Mouse (Mus musculus): ENCODE measurements at regions not wholly inside any gene's neighbourhood (a gene's known extent, or its start where the extent isn't known, plus 50 kb on each side); places are given as distances from the start of the nearest gene placed in this dataset.
A peak's percentile ranks its signal among the peaks of the same experiment; 100 is the strongest.

DNA sequence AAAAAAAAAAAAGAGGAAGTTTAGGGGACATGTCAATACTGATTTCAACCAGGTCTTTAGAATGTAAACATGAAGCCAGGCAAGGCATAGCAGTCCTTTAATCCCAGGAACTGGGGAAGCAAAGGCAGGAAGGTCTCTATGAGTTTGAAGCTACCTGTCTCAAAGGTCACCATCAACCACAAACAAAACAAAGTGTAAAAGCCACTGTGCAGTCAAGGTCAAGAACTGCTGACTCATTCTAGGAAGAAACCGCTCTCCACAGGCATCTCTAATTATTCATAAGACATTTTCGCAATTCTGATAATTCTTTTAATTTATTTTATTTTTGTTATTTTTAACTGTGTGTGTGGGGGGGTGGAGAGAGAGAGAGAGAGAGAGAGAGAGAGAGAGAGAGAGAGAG lies 364.0 kb downstream of the Cntnap4 start:
- intact Hi-C loops (cut with DNase I): no loop called here
- no peak for DNase-seq (ENCODE audit: low spot score in 2 of 2)

- no peak for DNase-seq (ENCODE audit: low spot score in 2 of 2)
- intact Hi-C loops (cut with DNase I): no loop called here
These were observed 365.6 kb downstream of the Cntnap4 start for GRCm38 (mm10) chr8:112935411-112935810.

DNA sequence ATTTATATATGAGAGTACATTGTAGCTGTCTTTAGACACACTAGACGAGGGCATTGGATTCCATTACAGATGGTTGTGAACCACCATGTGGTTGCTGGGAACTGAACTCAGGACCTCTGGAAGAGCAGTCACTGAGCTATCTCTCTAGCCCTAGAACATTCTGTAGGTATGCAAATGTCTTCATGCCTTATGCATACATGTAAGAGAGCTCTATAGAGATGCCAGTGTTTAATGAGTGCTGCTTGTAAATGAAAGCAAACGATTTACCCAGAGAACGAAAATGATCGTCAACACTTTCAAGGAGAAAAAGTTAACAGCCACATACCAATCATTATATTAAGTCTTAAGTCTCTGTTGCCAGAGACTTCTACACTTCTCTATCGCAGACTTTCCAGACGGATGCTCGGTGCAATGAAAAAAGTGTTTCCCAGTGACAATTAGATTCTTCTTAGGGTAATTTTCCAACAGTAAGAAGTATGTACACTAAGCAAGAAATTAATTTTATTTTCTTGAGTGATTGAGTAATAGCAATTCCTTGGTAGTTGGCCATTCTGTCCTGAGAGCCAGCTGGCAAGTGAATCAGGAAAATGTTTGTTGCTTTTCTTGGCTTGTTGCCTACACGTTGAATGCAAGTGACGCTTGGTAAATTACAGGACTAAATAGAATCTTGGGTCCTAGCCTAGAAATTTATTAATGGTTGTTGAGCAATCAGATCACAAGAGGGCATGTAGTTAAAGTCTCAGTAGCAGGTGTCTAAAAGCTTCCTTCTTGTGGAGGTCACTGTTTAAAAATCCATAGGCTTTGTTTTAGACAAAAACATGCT lies 366.3 kb downstream of the Cntnap4 start:
- peak in 1 of 2 experiments; percentile 16 for DNase-seq (ENCODE audit: low spot score in 2 of 2)
- intact Hi-C loops (cut with DNase I): no loop called here

DNA sequence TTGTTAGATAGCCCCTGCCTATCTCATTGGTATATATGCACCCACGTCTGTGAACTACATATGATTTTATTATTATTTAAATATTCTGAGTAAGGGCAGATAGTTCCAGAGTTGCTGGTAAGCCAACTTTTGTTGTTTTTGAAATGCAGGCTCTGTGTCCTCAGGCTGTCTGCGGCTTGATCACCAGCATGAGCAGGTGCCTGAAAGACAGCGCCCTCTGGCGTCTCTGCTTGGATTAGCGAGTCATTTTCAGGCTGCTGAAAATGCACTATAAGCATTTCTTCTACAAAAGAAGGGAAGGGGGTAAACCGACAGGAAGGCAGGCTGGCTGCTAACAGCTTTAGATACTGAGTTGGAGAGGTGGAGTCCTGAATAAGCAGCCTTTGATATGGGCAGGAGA lies 402.6 kb downstream of the Cntnap4 start:
- DNase-seq (ENCODE audit: low spot score in 2 of 2): peak; percentile 85 to 91
- intact Hi-C loops (cut with DNase I): loop anchor here (5.0 kb wide), 2 partner anchors 400 to 910 kb away; partner anchors contain the start of gene Cntnap4

- no peak for DNase-seq (ENCODE audit: low spot score in 2 of 2)
- intact Hi-C loops (cut with DNase I): no loop called here
These were observed 405.9 kb downstream of the Cntnap4 start for GRCm38 (mm10) chr8:112975734-112976133.

GRCm38 (mm10) chr8:112976312-112976711 lies 406.5 kb downstream of the Cntnap4 start:
- no peak for DNase-seq (ENCODE audit: low spot score in 2 of 2)
- intact Hi-C loops (cut with DNase I): no loop called here

- DNase-seq (ENCODE audit: low spot score in 2 of 2): no peak
- intact Hi-C loops (cut with DNase I): no loop called here
These were observed 423.9 kb downstream of the Cntnap4 start for GRCm38 (mm10) chr8:112993781-112994180.

- intact Hi-C loops (cut with DNase I): no loop called here
- no peak for DNase-seq (ENCODE audit: low spot score in 2 of 2)
These were observed 437.5 kb downstream of the Cntnap4 start for GRCm38 (mm10) chr8:113007356-113007755.

- intact Hi-C loops (cut with DNase I): no loop called here
- DNase-seq (ENCODE audit: low spot score in 2 of 2): no peak
These were observed 459.0 kb downstream of the Cntnap4 start for GRCm38 (mm10) chr8:113028880-113029279.

GRCm38 (mm10) chr8:113051770-113052473 lies 482.1 kb downstream of the Cntnap4 start:
- intact Hi-C loops (cut with DNase I): no loop called here

DNA sequence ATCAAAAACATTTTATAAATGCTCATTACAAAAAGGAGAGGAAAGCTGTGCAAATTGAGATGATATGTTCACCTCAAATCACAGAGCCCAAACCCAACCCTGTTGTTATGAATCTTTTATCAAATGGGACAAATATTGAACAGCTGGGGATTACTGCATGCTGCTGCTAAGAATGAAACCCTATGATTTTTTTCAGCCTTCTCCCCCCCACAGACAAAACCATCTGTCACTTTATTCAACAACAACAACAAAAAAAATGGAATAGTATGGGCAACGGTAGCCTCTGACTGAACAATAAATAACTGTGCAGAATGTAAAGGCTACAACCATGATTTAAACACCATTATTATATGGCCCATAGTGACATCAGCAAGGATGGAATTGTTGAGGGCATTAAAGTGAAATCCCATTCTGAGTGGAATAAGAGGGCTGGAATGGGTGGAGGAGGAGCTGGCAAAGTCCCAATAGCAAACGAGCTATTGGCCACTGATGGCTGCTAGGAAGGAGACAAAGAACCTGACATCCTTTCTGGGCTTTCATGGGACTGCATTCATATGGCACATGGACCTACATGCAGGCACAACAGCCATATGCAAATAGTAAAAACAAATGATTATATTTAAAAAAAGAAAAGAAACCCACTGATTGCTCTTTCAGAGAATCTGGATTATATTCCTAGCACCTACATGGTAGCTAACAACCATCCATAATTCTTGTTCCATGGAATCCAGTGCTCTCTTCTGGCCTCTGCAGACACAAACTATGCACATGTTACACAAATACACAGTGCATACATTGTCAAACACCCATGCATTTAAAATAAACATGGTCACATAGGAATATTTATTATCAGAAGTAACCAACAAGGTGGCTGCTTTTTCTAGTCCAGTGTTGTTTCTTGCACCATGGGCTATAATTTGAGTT lies 495.7 kb downstream of the Cntnap4 start:
- DNase-seq (ENCODE audit: low spot score in 2 of 2): no peak
- intact Hi-C loops (cut with DNase I): no loop called here

More at GRCm38 (mm10) chr8:113051770-113052473, 482.1 kb downstream of the Cntnap4 start:
- peak; percentile 5 to 9 for DNase-seq (ENCODE audit: low spot score in 2 of 2)

- DNase-seq (ENCODE audit: low spot score in 2 of 2): no peak
- intact Hi-C loops (cut with DNase I): no loop called here
These were observed 496.4 kb downstream of the Cntnap4 start for GRCm38 (mm10) chr8:113066170-113066708.

GRCm38 (mm10) chr8:113083976-113084375 lies 514.1 kb downstream of the Cntnap4 start:
- intact Hi-C loops (cut with DNase I): no loop called here
- DNase-seq (ENCODE audit: low spot score in 2 of 2): no peak

- intact Hi-C loops (cut with DNase I): no loop called here
These were observed 517.7 kb downstream of the Cntnap4 start for GRCm38 (mm10) chr8:113087586-113087985.

DNA sequence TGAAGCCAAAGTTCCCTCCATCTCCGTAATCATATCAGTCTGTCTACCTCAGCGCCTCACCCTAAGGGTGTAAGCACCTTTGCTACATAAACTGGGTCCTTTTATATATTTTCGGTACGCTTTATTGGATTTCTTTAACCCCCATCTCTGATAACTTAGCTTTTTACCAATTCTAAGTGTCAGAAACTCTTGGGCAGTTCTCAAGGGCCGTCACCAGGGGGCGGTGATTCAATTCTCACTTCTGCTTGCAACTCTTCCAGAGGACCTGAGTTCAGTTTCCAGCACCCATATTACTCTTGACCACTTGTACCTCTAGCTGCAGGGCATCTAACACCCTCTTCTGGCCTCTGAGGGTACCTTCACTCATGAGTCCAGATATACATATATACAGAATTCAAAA lies 523.7 kb upstream of the Mon1b start:
- DNase-seq (ENCODE audit: low spot score in 2 of 2): no peak
- intact Hi-C loops (cut with DNase I): no loop called here

More at GRCm38 (mm10) chr8:113087586-113087985, 517.7 kb downstream of the Cntnap4 start:
- no peak for DNase-seq (ENCODE audit: low spot score in 2 of 2)

DNA sequence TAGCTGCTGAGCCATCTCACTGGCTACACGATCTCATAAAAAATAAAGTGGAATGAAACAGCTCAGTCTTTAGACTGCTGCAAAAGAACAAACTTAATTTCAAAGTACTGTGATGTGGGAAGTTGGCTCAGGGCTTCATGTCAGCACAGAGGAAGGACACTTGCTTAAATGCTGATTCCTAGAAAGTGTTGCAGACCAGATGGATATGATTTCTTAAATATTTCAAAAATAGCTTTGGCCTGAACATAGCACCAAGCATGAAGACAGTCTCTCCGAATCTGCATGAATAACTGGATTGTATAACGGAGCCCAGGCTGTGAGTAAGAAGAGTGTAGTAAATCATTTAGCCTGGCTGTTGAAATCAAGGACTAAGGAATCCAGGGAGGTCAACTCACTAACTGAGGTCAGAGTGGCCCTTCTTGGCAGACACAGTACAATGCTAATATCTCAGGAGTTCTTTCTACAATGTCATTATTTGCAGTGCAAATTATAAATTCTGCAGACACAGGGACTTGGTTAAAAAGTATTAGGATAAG lies 521.2 kb upstream of the Mon1b start:
- peak; percentile 29 to 55 for DNase-seq (ENCODE audit: low spot score in 2 of 2)
- intact Hi-C loops (cut with DNase I): no loop called here

- no peak for DNase-seq (ENCODE audit: low spot score in 2 of 2)
- intact Hi-C loops (cut with DNase I): no loop called here
These were observed 518.1 kb upstream of the Mon1b start for GRCm38 (mm10) chr8:113117241-113117640.

DNA sequence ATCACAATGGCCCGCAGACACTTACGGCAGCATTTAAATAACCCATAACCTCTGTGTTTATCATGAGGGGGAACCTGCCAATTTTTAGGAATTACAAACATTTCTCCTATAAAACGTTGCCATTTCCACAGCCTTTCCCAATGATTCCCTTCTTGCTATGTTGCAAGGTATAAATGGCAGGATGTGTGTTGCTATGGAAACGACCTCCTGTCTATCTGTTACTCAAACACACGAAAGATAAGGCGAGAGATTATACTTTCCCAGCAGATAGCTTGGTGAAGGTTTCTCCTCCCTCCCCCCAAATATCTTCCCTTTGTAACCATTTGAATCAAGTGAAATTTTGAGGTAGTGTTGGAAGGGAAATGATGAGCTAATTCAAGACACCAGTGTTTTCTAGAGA lies 509.8 kb upstream of the Mon1b start:
- intact Hi-C loops (cut with DNase I): no loop called here
- no peak for DNase-seq (ENCODE audit: low spot score in 2 of 2)

DNA sequence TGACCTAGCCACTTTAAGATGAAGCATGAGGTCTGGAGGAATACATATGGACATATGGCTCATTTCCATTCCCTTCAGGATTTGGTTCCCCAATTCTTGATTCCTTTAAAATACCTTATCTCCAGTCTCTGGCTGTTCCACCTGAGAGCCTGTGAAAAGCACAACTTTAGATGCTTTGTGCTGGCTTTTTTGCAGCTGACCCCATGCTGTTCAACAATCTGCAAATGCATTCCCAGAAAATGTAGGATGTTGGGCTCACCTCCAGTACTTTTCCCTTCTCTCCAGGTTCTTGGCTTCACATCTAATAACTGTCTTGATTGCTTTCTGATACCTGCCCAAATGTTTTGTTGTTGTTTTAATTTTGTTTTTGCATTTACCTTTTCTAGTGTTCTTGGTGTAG lies 498.0 kb upstream of the Mon1b start:
- DNase-seq (ENCODE audit: low spot score in 2 of 2): no peak
- intact Hi-C loops (cut with DNase I): no loop called here

Measured in left cerebral cortex, postnatal 14 days (tissue).